Mouse (Mus musculus) embryonic facial prominence, embryonic 13.5 days (tissue): ENCODE measurements around the gene Telo2. TPM values are rescaled to one million over a fixed set of nuclear protein-coding genes. Genes with fewer than 3 reads are reported as not detected.

Experiments used
- ATAC-seq: fragments of 200-750 bp; cut with Nextera tagmentation; 2 replicates; pipeline ENCODE4 v1.8.0; 2017; ENCODE audit warnings: low read depth; ENCODE audit not compliant: insufficient number of reproducible peaks, insufficient read depth, low FRiP score, low TSS enrichment
- H3K27ac ChIP-seq: fragments of 300-500 bp; sonication (generic); 2 replicates; pipeline ENCODE4 v1.5.1; 2015; ENCODE audit warnings: moderate library complexity, mild to moderate bottlenecking, inconsistent platforms
- H3K27me3 ChIP-seq: fragments of 300-500 bp; sonication (generic); 2 replicates; pipeline ENCODE4 v1.6.1; 2015; ENCODE audit warnings: mild to moderate bottlenecking, inconsistent platforms
- H3K36me3 ChIP-seq: fragments of 300-500 bp; sonication (generic); 2 replicates; pipeline ENCODE4 v1.6.1; 2015; ENCODE audit warnings: mild to moderate bottlenecking, inconsistent platforms
- H3K4me1 ChIP-seq: fragments of 300-500 bp; sonication (generic); 2 replicates; pipeline ENCODE4 v1.6.1; 2015; ENCODE audit warnings: inconsistent platforms
- H3K4me2 ChIP-seq: fragments of 300-500 bp; sonication (generic); 2 replicates; pipeline ENCODE4 v1.6.1; 2015; ENCODE audit warnings: moderate library complexity, mild to moderate bottlenecking, inconsistent platforms
- H3K4me3 ChIP-seq: fragments of 300-500 bp; sonication (generic); 2 replicates; pipeline ENCODE4 v1.5.1; 2015; ENCODE audit warnings: mild to moderate bottlenecking, inconsistent platforms
- H3K9ac ChIP-seq: fragments of 300-500 bp; sonication (generic); 2 replicates; pipeline ENCODE4 v1.6.1; 2015; ENCODE audit warnings: mild to moderate bottlenecking, inconsistent platforms
- H3K9me3 ChIP-seq: fragments of 300-500 bp; sonication (generic); 2 replicates; pipeline ENCODE4 v1.6.1; 2016; ENCODE audit warnings: inconsistent platforms
- WGBS: fragments of 180-500 bp; shearing (Covaris S2); methylation state at CpG from one replicate; pipeline ENCODE4 v1.1.7; 2015; ENCODE audit warnings: mixed read lengths; 5-methylcytosine and 5-hydroxymethylcytosine counted together
- polyA plus RNA-seq: library from polyadenylated mRNA; unstranded; fragments of >200 nt; fragmentation: Nextera tagmentation; extraction: Ambion mirVana; gene quantifications from 2 replicates; pipeline ENCODE4 v1.2.1, GENCODE M21; 2015

Gene Telo2
- polyA plus RNA-seq, 1 experiment from 2014 or later: 53.5 TPM

DNA sequence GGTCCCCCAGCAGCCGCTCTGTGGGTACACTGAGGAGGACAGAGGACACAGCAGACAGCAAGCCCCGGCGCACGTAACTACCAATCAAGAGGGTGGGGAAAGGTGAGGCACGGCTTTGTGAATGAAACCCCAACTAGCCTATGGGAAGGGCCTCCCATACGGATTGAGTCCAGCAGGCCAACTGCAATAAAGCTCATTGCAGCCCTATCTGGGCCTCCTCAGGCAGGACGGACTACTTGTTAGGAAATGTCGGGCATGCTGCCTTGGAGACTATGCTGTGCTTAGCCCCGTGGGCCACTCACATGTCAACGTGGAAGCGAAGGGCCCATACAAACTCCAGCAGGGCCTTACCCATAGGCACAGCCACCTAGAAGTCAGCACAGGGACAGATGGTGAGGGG is 14.4 kb downstream of the Telo2 start:
- H3K4me3 ChIP-seq: no peak overlapping the region

DNA sequence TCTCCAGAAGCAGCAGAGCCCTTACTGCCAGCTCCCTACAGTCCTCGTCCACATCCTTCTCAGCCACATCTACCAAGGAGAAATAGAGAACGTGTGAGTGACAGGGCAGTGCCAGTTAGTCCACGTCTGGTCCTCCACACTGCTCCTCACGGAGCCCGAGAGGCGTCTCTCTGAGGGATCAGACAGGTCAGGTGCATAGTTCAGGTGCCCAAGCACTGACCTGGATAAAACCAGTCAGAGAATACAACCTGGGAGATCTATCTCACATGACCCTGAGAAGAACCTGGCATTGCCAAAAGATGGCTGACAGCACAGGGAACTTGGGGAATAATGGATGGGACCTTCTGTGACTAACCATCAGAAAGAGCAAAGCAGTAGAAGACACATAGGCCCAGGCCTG is 15.7 kb downstream of the Telo2 start:
- Histone ChIP-seq H3K36me3 (peaks cover 87% of the 10 kb centered on the region), H3K9me3 (no peaks in the 10 kb centered on the region), H3K4me1 (no peaks in the 10 kb centered on the region), H3K27ac (no peak overlapping the region), H3K27me3 (no peaks in the 10 kb centered on the region), H3K4me2 (no peak overlapping the region), H3K4me3 (no peak overlapping the region), H3K9ac (no peak overlapping the region)
- ATAC-seq: no peak
- 90% methylated on average over 6 of the region's 6 CpGs for WGBS

More for the DNA sequence above, 14.4 kb downstream of the Telo2 start:
- no peaks in the 10 kb centered on the region for H3K9me3 ChIP-seq
- no peaks in the 10 kb centered on the region for H3K4me1 ChIP-seq
- no peak overlapping the region for H3K27ac ChIP-seq
- H3K4me2 ChIP-seq: no peak overlapping the region
- no peaks in the 10 kb centered on the region for H3K27me3 ChIP-seq
- H3K36me3 ChIP-seq: peaks cover 93% of the 10 kb centered on the region
- H3K9ac ChIP-seq: no peak overlapping the region
- 94% methylated on average over 11 of the region's 11 CpGs for WGBS
- ATAC-seq: no peak

DNA sequence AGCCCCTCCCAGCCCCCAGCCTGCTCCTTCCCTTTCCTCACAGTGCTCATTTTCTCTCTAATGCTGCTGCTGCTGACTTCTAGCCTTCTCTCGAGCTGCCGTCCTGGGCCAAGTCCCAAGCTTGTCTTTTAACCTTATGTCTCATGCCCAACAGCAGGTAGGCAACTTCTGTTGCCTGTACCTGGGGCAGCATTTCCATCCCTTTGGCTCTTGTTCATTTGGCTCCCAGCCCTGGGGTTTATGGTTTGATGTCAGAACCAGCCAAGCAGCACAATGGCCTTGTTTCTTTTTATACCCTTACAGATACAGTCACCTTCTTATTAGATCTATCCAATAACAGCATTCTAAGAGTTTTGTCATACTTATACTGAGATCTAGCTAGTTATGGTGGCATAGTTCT is 19.5 kb downstream of the Telo2 start:
- no peak overlapping the region for H3K27ac ChIP-seq
- no peaks in the 10 kb centered on the region for H3K9me3 ChIP-seq
- H3K4me2 ChIP-seq: no peak overlapping the region
- peaks cover 86% of the 10 kb centered on the region for H3K36me3 ChIP-seq
- ATAC-seq: no peak
- H3K4me3 ChIP-seq: no peak overlapping the region
- 92% methylated on average over 2 of the region's 2 CpGs for WGBS
- no peaks in the 10 kb centered on the region for H3K4me1 ChIP-seq
- no peak overlapping the region for H3K9ac ChIP-seq
- no peaks in the 10 kb centered on the region for H3K27me3 ChIP-seq

DNA sequence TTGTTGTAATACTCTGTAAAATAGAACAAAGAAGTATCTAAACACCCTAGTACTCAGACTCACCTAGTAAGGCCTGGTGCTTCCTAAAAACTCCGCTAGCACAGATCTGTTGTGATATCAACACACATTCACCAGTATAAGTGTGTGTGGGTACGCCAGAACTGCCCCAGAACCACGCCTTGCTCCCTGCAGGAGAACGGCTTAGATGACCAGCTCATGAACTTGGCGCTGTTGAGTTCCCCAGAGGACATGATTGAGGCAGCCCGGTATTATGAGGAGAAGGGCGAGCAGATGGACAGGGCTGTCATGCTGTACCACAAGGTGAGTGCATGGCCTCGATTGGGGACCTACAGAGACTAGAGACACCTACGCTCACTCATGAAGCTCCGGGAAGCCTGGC is 25.3 kb downstream of the Telo2 start:
- Histone ChIP-seq H3K4me1 (peaks cover 7% of the 10 kb centered on the region), H3K4me3 (no peak overlapping the region), H3K27ac (no peak overlapping the region), H3K4me2 (no peak overlapping the region), H3K9ac (no peak overlapping the region), H3K9me3 (no peaks in the 10 kb centered on the region), H3K36me3 (peaks cover 73% of the 10 kb centered on the region), H3K27me3 (no peaks in the 10 kb centered on the region)
- WGBS: 91% methylated on average over 10 of the region's 10 CpGs
- ATAC-seq: no peak

DNA sequence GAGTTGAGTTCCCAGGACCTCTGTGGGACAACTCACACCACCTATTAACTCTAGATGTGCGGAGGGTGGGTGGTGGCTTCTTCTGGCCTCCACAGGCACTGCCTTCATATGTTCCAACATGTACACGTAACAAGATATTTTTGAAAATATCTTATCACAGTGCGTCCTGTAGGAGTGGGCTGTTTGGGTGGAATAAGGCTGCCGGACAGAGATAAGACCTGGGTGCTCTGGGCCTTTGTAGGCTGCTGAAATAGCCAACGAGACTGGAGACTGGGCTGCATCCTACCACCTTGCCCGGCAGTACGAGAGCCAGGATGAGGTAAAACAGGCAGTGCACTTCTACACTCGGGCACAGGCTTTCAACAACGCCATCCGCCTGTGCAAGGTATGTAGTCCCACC is 26.6 kb downstream of the Telo2 start:
- Histone ChIP-seq H3K36me3 (peaks cover 60% of the 10 kb centered on the region), H3K27me3 (no peaks in the 10 kb centered on the region), H3K4me2 (no peak overlapping the region), H3K4me3 (no peak overlapping the region), H3K27ac (no peak overlapping the region), H3K9ac (no peak overlapping the region), H3K9me3 (no peaks in the 10 kb centered on the region), H3K4me1 (peaks cover 20% of the 10 kb centered on the region)
- 92% methylated on average over 10 of the region's 10 CpGs for WGBS
- ATAC-seq: no peak

DNA sequence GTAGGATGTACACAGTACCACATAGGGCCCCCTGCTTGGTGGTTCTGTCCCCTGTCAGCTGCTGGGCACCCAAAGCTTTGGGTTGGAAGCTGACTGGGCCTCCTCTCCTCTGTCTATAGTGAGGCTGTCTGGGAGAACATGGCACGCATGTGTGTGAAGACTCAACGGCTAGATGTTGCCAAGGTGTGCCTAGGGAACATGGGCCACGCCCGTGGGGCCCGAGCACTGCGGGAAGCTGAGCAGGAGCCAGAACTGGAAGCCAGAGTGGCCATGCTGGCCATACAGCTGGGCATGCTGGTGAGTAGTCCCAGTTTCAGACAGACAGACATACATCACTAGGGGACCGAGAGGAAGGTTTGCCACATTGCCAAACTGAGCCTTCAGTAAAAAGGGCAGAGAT is 29.0 kb downstream of the Telo2 start:
- no peak overlapping the region for H3K4me2 ChIP-seq
- H3K36me3 ChIP-seq: peaks cover 38% of the 10 kb centered on the region
- H3K27ac ChIP-seq: no peak overlapping the region
- H3K4me1 ChIP-seq: peaks cover 45% of the 10 kb centered on the region
- no peaks in the 10 kb centered on the region for H3K27me3 ChIP-seq
- no peaks in the 10 kb centered on the region for H3K9me3 ChIP-seq
- ATAC-seq: no peak
- no peak overlapping the region for H3K4me3 ChIP-seq
- H3K9ac ChIP-seq: no peak overlapping the region
- WGBS: 87% methylated on average over 7 of the region's 7 CpGs

DNA sequence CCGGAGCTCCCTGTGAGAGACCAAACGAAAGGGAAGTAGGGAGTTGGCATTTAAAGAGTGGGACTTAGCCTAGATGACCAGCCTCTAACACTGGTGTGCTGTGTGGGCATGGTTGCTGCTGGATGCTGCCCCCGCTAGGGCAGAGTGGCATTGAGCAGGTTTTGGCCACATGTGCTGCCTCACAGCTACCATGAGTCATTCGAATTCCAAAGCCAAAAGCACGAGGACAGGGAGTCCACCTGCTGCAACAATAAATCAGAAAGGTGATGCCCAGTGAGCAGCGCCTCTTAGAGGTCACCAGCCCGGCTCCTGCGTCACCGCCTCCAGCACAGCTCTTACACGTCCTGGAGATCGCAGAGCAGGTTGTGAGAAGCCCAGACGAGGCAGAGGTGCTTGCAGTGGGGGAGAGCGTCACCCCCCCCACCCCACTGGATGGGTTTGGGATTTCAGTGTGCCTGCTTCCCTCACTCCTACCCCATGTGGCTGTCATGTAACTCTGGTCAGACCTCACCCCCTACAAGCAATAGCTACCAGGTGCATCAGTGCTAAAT is 30.9 kb downstream of the Telo2 start:
- Histone ChIP-seq H3K9me3 (no peaks in the 10 kb centered on the region), H3K27me3 (no peaks in the 10 kb centered on the region), H3K4me1 (peaks cover 62% of the 10 kb centered on the region), H3K36me3 (peaks cover 23% of the 10 kb centered on the region), H3K4me3 (no peak overlapping the region), H3K27ac (peak overlapping the region; percentile 98), H3K9ac (no peak overlapping the region), H3K4me2 (no peak overlapping the region)
- ATAC-seq: no peak
- WGBS: 70% methylated on average over 13 of the region's 13 CpGs

DNA sequence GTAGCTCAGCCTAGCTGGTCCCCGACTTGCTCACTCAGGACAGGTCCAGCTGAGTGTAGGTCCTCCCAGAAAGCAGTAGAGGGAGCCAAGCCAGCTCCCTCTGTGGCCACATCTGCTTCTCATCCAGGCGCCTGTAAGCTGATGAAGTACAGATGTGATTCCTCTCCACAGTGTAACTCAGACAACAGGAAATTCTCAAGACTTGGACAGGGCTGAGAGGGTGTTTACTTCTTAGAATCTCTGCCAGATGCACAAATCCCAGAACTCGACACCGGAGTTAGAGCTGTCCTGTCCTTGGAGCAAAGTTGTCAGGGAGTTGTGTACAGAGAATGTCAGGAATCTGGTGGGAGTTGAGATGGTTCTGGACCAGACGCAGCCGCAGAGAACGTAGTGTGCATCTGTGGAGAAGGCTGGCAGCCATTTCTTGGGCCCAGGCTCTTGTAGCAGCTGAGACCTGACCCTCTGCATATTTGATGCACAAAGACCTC is 32.3 kb downstream of the Telo2 start, which contains the start of gene Tmem204:
Tmem204 (minus strand) TSS at position 148 of the 488 bp plus-strand sequence.
- peaks cover 11% of the 10 kb centered on the region for H3K36me3 ChIP-seq
- peak within 1 kb of the TSS; percentile 8; the same call in 1 of the 2 replicates for H3K9ac ChIP-seq
- H3K4me3 ChIP-seq: no peak within 1 kb of the TSS
- 15% methylated on average over 7 of the region's 7 CpGs for WGBS
- H3K27me3 ChIP-seq: no peaks in the 10 kb centered on the region
- ATAC-seq: peak; percentile 74
- peaks cover 70% of the 10 kb centered on the region for H3K4me1 ChIP-seq
- H3K27ac ChIP-seq: peak within 1 kb of the TSS; percentile 98
- H3K4me2 ChIP-seq: peak within 1 kb of the TSS; percentile 25
- H3K9me3 ChIP-seq: no peaks in the 10 kb centered on the region

DNA sequence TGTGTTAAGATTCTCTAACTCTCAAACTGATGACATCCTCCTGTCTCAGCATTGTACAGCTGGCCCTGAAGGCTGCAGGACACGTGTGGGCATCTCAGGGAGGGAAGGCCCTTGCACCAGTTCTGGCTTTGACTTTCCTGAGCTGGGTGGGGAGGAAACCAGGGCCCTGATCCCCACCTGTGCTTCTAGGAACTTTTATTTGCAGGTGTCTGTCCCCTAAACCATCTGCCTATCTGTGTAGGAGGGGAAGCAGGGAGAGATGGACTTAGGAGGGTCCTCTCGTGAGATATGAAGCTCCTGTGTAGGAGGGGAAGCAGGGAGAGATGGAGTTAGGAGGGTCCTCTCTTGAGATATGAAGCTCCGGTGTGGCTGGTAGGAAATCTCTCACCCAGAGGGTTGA is 32.9 kb downstream of the Telo2 start:
- 41% methylated on average over 3 of the region's 3 CpGs for WGBS
- H3K9ac ChIP-seq: no peak overlapping the region
- no peaks in the 10 kb centered on the region for H3K27me3 ChIP-seq
- H3K4me2 ChIP-seq: peak overlapping the region; percentile 25
- peaks cover 76% of the 10 kb centered on the region for H3K4me1 ChIP-seq
- ATAC-seq: no peak
- H3K27ac ChIP-seq: peak overlapping the region; percentile 98
- no peak overlapping the region for H3K4me3 ChIP-seq
- H3K36me3 ChIP-seq: peaks cover 5% of the 10 kb centered on the region
- no peaks in the 10 kb centered on the region for H3K9me3 ChIP-seq

- H3K4me3 ChIP-seq: no peak overlapping the region
- peaks cover 82% of the 10 kb centered on the region for H3K4me1 ChIP-seq
- no peaks in the 10 kb centered on the region for H3K27me3 ChIP-seq
- no peaks in the 10 kb centered on the region for H3K36me3 ChIP-seq
- peak overlapping the region; percentile 98 for H3K27ac ChIP-seq
- H3K9ac ChIP-seq: 0 out of 2 replicates have a peak overlapping the region, but pooled peaks have one; percentile 27
- 39% methylated on average over 14 of the region's 14 CpGs for WGBS
- ATAC-seq: no peak
- H3K9me3 ChIP-seq: no peaks in the 10 kb centered on the region
- peak overlapping the region; percentile 44; the same call in 1 of the 2 replicates for H3K4me2 ChIP-seq
Observed at GRCm38 (mm10) chr17:25082081-25082847, 33.5 kb downstream of the Telo2 start.

GRCm38 (mm10) chr17:25080960-25081381 is 34.8 kb downstream of the Telo2 start:
- WGBS: 48% methylated on average over 11 of the region's 11 CpGs
- peak overlapping the region; percentile 61 for H3K9ac ChIP-seq
- H3K9me3 ChIP-seq: no peaks in the 10 kb centered on the region
- H3K36me3 ChIP-seq: 0 out of 2 replicates have a peak, but pooled peaks cover 8% of the 10 kb centered on the region
- peaks cover 82% of the 10 kb centered on the region for H3K4me1 ChIP-seq
- H3K27ac ChIP-seq: peak overlapping the region; percentile 98
- H3K4me3 ChIP-seq: peak overlapping the region; percentile 29
- H3K4me2 ChIP-seq: peak overlapping the region; percentile 44
- ATAC-seq: no peak
- H3K27me3 ChIP-seq: no peaks in the 10 kb centered on the region

DNA sequence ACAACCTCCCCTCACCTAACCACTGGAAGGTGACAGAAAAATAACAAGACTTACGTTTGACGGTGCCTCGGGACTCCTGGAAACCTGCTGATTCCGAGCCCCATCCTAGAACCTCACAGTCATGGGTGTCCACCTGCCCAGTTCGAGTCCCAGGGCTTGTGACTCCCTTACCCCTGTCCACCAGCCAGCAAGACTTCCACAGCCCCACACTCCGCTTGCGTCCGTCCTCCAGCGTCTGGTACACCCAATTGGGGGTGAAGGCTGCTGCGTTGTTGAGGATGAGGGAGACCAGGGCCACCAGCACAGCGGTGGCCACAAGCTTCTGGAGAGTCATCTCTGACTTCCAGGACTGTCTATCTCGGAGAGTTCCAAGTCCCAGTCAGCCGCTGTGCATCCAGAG is 35.6 kb downstream of the Telo2 start:
- ATAC-seq: no peak
- Histone ChIP-seq H3K9ac (peak overlapping the region; percentile 61), H3K4me1 (peaks cover 76% of the 10 kb centered on the region), H3K9me3 (no peaks in the 10 kb centered on the region), H3K36me3 (0 out of 2 replicates have a peak, but pooled peaks cover 8% of the 10 kb centered on the region), H3K4me3 (peak overlapping the region; percentile 29), H3K4me2 (peak overlapping the region; percentile 44), H3K27me3 (no peaks in the 10 kb centered on the region), H3K27ac (peak overlapping the region; percentile 98)
- WGBS: 91% methylated on average over 13 of the region's 13 CpGs
